Mouse (Mus musculus): ENCODE data around the gene Slc5a4a.

GRCm38 (mm10) chr10:76121495-76121894 is 25.8 kb upstream of the Slc5a4a start:
- no peak for TF ChIP-seq POLR2A (IDR thresholded peaks at IDR 0.05; ENCODE audit: borderline replicate concordance, insufficient read depth, low read length)
- TF ChIP-seq CTCF (IDR thresholded peaks at IDR 0.05; ENCODE audit: borderline replicate concordance, insufficient read depth, low read depth, low read length) = no peak
